Mouse (Mus musculus) retina, adult 2 months (tissue): ENCODE data around the gene Specc1.

ENCODE experiments used
- DNase-seq: peaks from one replicate; pipeline ENCODE4 v3.0.0-alpha.2; 2012; ENCODE audit warnings: low read depth, low spot score

Specc1 gene

DNA sequence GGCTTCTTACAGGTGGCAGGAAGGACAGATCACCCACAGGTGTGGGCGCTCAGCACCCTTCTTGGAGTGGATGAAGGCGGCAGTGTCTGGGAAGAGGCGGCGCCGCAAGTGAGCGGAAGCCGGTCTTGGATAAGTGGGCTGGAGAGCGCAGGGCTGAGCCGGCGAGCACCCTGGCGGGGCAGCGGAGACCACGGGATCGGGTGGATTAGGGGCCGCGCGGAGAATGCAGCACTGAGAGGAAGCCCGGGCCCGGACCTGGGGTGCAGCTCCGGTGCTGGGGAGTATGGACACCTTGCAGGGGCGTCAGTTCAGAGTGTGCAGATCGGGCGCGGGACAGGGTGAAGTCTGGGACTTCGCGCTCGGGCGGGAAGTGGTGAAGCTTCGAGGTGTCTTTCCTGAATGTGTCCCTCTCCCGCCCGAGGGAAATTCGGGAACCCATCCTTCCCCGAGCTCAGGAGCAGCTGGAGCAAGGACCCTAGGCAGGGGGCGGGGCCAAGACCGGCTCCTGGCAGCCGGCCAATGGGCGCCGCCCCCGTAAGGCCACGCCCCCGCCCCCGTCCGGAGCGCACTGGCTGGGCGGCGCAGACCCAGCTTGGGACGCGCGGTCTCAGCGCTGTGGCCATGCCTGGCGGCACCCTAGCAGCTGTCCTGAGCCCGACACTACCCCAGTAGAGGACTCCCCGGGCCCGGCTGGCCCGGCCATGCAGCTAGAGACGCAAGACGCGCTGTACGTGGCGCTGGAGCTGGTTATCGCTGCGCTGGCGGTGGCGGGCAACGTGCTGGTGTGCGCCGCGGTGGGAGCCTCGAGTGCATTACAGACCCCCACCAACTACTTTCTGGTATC, 292.1 kb downstream of the Specc1 start, which contains the start of gene Adora2b:
Gene Adora2b, plus strand, starts transcription at position 584 of the 844 bp plus-strand sequence.
- DNase-seq = no peak

DNA sequence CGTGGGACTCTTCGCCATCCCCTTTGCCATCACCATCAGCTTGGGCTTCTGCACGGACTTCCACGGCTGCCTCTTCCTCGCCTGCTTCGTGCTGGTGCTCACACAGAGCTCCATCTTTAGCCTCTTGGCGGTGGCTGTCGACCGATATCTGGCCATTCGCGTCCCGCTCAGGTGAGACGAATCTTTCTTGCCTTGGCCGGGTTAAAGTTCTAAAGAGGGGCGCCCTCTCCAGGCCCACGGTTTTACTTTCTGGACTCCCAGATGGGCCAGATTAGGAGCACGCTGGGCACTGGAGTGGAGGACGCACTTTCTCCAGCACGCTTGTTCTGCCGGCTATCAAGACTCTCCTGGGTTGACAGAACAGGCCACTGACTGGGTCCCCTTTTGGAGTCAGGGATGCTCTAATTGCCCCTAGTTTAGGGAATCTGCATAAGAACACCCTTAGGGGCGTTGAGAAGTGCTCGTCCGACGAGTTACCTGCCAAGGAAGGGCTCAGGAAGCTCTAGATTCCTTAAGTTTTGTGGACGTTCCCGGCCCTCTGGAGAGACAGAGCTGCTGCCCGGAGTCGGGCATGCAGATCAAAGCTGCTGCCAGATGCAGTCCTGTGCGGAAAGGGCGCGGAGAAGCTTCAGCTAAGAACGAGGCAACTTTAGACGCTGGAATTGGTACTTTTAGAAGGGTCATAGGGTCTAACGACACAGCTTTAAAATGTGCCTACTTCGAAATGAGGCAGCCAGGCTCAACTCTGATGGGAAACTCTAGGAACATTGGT, 292.9 kb downstream of the Specc1 start:
- no peak for DNase-seq

DNA sequence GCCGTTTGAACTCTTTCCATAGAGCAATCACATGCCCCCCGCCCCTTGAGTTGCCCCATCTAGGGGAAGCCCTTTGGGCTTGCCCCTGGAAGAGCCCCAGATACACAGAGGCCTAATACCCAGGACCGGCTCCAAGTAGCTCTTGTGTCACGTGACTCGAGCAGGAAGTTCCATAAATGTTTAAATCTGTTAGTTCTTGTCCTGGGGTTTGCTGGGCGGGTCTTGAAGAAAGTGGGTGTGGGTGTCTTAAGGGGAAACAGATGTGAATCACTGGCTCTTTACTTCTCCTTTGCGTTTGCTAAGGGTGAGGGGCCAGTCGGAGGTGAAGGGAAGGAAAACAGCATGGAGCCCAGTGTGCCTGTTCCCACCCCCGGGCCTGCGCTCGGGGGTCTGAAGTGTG, 294.5 kb downstream of the Specc1 start:
- no peak for DNase-seq

DNA sequence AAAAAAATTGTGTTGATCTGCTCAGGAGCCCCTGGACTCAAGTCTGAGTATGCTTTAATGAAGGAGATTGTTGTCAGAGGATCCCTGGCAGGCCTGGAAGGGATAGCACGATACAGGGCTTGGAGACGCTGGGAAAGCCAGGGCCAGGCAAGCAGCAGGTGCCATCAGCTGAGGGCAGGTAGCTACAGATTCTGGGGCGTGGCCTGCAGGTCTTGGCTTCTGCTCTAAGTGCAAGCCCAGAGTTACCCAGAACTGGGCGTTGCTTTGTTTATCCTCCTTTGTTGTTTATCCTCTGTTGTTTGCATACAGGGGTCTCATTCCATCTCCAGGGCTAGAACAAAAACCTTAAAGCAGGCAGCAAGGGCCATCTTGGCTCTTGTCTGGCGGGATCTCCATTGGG, 296.8 kb downstream of the Specc1 start:
- DNase-seq = no peak

DNA sequence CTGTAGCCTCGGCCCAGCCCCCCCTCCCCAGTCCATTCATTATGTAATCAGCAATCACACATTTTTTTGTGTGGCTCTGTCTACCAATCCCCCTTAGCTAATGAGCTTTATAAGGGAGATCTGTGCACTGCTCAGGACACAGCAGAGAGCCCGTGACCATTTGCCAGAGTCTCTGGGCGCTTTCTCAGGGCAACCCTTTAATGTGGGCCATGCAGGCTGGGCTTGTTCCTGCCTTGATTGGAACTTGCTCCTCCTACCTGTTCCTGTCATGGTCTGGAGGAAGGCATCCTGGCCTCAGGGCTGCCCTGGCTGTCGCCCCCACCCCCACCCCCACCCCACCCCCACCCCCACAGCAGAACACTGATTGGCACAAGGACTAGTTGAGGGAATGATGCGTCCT, 302.7 kb downstream of the Specc1 start:
- DNase-seq = no peak

DNA sequence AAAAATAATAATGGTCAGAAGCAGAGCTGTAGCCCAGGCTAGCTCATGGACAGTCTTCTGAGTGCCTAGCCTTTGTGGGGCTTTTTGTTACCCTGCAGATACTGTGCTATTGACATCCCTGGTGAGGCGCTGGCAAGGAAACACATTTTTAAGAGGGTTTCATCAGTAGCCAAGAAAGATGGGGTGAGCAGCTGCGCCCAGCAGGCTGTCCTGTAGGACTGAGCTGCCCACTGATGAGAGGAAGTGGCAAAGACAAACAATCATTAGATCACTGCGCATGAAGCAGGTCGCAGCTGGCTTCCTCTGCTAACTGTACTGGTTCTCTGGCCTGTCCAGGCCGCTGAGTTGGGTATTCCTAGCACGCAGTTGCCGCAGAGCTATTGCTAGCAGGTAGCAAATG, 307.0 kb downstream of the Specc1 start:
- no peak for DNase-seq

DNA sequence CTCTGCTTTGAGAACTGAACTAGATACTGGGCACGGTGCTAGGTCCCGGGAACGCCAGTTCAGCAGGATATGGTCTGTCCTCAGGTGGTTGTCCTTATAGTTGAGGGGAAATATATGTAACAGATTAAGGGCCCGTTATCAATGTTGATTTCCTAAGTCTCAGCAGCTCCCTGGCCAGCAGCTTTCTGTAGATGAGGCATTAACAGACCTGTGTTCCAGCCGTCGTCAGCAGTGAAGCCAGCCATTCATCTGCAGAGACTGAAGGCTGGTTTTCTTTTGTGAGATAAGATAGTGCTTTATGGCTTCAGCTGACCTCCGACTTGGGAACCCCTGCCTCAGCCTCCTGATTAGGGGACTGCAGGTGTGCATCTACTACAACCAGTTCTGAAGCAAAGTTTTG, 307.5 kb downstream of the Specc1 start:
- DNase-seq = no peak

DNA sequence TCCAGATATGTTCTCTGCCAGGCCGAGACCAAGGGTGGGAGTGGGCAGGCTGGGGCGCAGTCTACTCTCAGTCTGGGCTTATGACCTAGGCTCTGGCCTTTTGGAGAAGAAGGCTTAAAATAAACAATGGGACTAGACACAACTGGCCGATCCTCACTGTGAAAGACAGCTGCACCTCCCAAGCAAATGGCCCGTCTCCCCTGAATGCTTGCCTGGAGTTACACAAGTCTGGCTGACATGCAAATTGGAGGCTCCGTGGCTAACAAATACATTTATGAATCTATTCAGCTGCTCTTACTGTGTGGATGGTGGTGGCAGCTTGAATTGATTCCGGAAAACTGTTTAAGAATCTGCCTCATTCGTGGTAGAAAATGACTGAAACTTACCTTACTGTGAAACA, 309.1 kb downstream of the Specc1 start:
- DNase-seq = no peak

DNA sequence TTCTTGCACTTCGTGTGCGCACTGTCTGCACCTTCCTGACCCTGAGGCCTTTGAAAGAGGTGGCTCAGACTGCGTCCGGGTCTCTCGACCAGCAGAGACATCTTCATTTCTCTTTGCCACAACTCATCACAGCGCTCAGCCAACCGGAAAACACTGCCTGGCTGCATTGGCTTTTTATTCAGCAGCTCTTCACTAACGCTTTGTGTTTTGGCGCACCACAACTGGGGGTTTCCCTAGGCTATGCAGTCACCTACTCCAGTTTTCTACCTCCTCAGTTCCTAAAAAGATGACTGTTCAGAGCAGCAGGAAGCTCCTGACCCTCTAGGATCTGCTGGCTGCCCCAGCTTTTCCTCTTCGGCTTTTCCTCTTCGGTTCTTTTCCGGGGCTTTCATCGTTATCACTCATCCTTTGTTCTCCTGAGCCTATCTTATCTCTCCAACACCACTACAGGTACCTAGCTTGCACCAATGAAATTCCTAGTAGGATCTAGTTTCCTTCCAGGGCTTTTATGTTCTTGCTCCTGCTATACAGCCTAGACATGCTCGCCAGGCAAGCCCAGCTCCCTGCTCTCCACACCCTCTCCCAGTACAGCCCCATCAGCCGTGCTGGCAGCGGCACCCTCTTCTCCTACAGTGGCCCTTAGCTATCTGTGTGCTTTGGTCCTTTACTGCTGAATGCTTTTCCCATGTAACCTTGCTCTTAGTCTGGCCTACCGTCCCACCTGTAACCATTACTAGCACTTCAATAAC, 310.1 kb downstream of the Specc1 start:
- no peak for DNase-seq

DNA sequence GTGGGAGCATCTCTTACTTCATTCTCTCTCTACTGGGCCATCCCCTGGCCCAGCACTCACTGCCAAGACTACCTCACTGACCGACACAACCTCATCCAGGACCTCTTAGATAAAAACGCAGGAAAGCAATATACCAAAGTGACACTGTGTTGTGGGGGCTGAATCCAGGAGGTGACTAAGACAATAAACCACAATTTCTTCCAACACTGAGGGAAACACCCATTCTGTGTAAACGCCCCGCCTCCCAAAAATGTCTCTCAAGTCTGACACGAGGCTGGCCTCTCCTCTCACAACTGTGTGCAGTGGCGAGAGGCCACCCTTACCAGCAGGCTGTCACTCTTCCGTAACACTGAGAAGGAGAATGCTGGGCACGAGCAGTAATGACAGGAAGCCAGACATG, 311.8 kb downstream of the Specc1 start:
- DNase-seq = no peak

DNA sequence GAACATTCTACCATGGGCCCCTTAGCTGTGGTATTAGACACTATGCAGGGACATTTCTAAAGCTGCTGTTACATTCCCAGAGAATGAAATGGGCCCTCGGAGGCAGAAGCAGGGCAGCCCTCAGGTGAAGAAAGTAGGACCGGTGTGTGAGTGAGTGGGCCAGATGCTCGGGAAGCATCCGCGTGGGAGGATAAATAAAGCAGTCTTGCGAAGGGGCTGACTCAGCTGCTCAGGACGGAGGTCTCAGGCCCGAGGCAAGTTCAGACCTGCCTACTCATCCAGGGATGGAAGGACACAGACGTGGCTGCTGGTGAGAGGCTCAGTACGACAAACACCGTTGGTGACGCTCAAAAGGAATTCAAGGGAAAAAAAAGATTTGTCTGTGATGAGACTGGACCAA, 312.5 kb downstream of the Specc1 start:
- no peak for DNase-seq

DNA sequence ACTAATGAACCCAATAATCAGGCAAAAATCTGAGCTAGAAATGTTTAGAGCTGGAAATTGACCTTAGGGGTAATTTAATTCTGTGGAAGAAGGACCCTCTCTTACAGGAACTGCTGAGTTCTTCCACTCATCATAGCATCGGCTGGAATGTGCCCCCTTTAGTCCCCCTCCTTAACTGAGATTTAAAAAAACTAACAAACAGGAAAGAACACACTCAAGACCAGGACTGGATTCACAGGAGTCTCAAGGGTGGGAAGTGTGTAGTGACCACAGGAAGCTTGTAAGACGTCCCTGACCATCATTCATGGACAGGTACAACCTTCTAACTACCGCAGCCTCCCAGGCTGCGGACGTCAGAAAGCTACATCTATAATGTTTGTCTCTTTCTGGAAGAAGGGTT, 314.3 kb downstream of the Specc1 start:
- no peak for DNase-seq
